Comparison of ENCODE assay signal across 8 mouse cellular contexts in the genomic region with DNA sequence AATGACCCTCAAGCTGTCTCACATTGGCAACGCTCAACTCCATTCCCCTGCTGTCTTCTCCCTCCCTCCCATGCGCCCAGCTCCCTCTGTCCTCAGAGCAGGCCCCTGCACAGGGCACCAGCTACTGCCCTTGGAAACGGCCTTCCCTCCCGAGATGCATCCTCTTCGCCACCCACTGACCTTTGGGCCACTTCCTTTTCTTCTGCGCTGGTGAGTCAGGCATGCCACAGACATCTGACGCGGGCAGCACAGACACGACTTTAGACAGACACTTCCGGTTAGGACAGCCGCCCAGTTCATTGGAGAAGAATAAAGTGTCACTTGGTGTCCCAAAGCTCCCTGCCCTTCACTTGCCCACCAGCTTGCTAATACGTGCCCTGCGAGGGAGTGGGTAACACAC. TPM values are rescaled to one million over a fixed set of nuclear protein-coding genes. Genes with fewer than 3 reads are reported as not detected.
DNase-seq lines count a peak whose midpoint lies in the region; ATAC-seq and TF ChIP-seq lines count a peak whose summit lies in the region.

No protein-coding gene starts in this region.

- no peak for TF ChIP-seq EP300 in ES-Bruce4 (IDR thresholded peaks at IDR 0.05; ENCODE audit: insufficient read depth, low read depth, low read length)

- H3K27me3 ChIP-seq in ES-Bruce4 (ENCODE audit: control insufficient read depth, insufficient read depth, low read length, poor library complexity, severe bottlenecking), result no peaks in the 10 kb centered on the region
- H3K27me3 ChIP-seq in hindbrain, embryonic 12.5 days, result peaks cover 3% of the 10 kb centered on the region; the same call in 1 of the 2 replicates
- H3K27me3 ChIP-seq in forebrain, embryonic 13.5 days, result no peaks in the 10 kb centered on the region

- peak overlapping the region; percentile 3; the same call in 1 of the 2 replicates for H3K4me3 ChIP-seq in ES-Bruce4 (ENCODE audit: low read depth, low read length)
- no peak overlapping the region for H3K4me3 ChIP-seq in hindbrain, embryonic 12.5 days
- no peak overlapping the region for H3K4me3 ChIP-seq in forebrain, embryonic 13.5 days

- peak overlapping the region; percentile 47 for H3K27ac ChIP-seq in ES-Bruce4 (ENCODE audit: insufficient read depth, low read length)
- no peak overlapping the region for H3K27ac ChIP-seq in hindbrain, embryonic 12.5 days
- no peak overlapping the region for H3K27ac ChIP-seq in forebrain, embryonic 13.5 days

- WGBS in hindbrain, embryonic 12.5 days, result 68% methylated on average over 13 of the region's 13 CpGs
- WGBS in forebrain, embryonic 13.5 days, result 79% methylated on average over 13 of the region's 13 CpGs

- no peaks in the 10 kb centered on the region for H3K9me3 ChIP-seq in ES-Bruce4 (replicated peaks; ENCODE audit: control insufficient read depth, insufficient read depth, low read length, poor library complexity, severe bottlenecking)
- H3K9me3 ChIP-seq in hindbrain, embryonic 12.5 days (replicated peaks), result no peaks in the 10 kb centered on the region
- no peaks in the 10 kb centered on the region for H3K9me3 ChIP-seq in forebrain, embryonic 13.5 days (replicated peaks)

- TF ChIP-seq POLR2A in ES-Bruce4 (IDR thresholded peaks at IDR 0.05; ENCODE audit: insufficient read depth, low read length), result no peak

- no peak overlapping the region for H3K4me2 ChIP-seq in hindbrain, embryonic 12.5 days (replicated peaks)
- no peak overlapping the region for H3K4me2 ChIP-seq in forebrain, embryonic 13.5 days

- peaks cover 14% of the 10 kb centered on the region for H3K4me1 ChIP-seq in ES-Bruce4 (ENCODE audit: control insufficient read depth, insufficient read depth, low read length)
- peaks cover 14% of the 10 kb centered on the region for H3K4me1 ChIP-seq in hindbrain, embryonic 12.5 days
- peaks cover 14% of the 10 kb centered on the region for H3K4me1 ChIP-seq in forebrain, embryonic 13.5 days

- H3K36me3 ChIP-seq in ES-Bruce4 (ENCODE audit: control insufficient read depth, insufficient read depth, low read length, poor library complexity, severe bottlenecking), result no peaks in the 10 kb centered on the region
- no peaks in the 10 kb centered on the region for H3K36me3 ChIP-seq in hindbrain, embryonic 12.5 days
- H3K36me3 ChIP-seq in forebrain, embryonic 13.5 days (ENCODE audit: poor library complexity, severe bottlenecking), result no peaks in the 10 kb centered on the region

- DNase-seq in adrenal gland, adult 8-10 months, result peak; percentile 86
- peak; percentile 13 for DNase-seq in kidney, adult 18-20 months
- peak; percentile 64 for DNase-seq in lung, postnatal 10 days
- no peak for DNase-seq in MN1 (ENCODE audit: low spot score)
- no peak for DNase-seq in cerebellum, postnatal 10 days

- no peak for ATAC-seq in hindbrain, embryonic 12.5 days (ENCODE audit: low FRiP score)
- no peak for ATAC-seq in forebrain, embryonic 13.5 days

- TF ChIP-seq CTCF in ES-Bruce4 (IDR thresholded peaks at IDR 0.05; ENCODE audit: low read depth, low read length), result no peak

- peak overlapping the region; percentile 33 for H3K9ac ChIP-seq in ES-Bruce4 (ENCODE audit: low read depth, poor library complexity, severe bottlenecking)
- H3K9ac ChIP-seq in hindbrain, embryonic 12.5 days, result no peak overlapping the region
- H3K9ac ChIP-seq in forebrain, embryonic 13.5 days, result no peak overlapping the region

RNA-seq across cellular contexts. Expression of a gene that starts 8.1 kb away (rescaled TPM):
- polyA plus RNA-seq in ES-Bruce4 (2011; ENCODE audit: insufficient read depth, insufficient read length, low read depth, missing spikeins), result 49.6 and 55.9 TPM in 2 replicates
- under 1 TPM in 2 of 4 experiments, not detected in 2; 0.56 to 0.62 TPM for total RNA-seq in adrenal gland, adult 8-10 months (2022)
- 0.12 and 0.26 TPM in 2 replicates for polyA plus RNA-seq in hindbrain, embryonic 12.5 days (2016; fragmentation: Nextera tagmentation; extraction: Ambion mirVana)
- not detected in 2 replicates for polyA plus RNA-seq in forebrain, embryonic 13.5 days (2015; fragmentation: Nextera tagmentation; extraction: Ambion mirVana)

RNA-seq across cellular contexts. Expression of a gene that starts 10.4 kb away (rescaled TPM):
- polyA plus RNA-seq in ES-Bruce4 (2011; ENCODE audit: insufficient read depth, insufficient read length, low read depth, missing spikeins), result 3.9 and 5.8 TPM in 2 replicates
- total RNA-seq in adrenal gland, adult 8-10 months (2022), result under 1 TPM in 3 of 4 experiments, not detected in 1; 0.21 to 0.22 (median 0.22) TPM
- polyA plus RNA-seq in hindbrain, embryonic 12.5 days (2016; fragmentation: Nextera tagmentation; extraction: Ambion mirVana), result 3.3 and 5.5 TPM in 2 replicates
- polyA plus RNA-seq in forebrain, embryonic 13.5 days (2015; fragmentation: Nextera tagmentation; extraction: Ambion mirVana), result 0.68 and 0.80 TPM in 2 replicates

Comparison
In these comparisons a context has a peak if more than half of its experiments do, and no peak if none do; other contexts are left out.
1. DNase-seq: peak in adrenal gland, adult 8-10 months (single experiment), kidney, adult 18-20 months (single experiment) and lung, postnatal 10 days (single experiment); none in MN1 (single experiment) and cerebellum, postnatal 10 days (0 of 2).
2. RNA of a gene that starts 8.1 kb away (polyA plus RNA-seq): 49.6 to 55.9 TPM in ES-Bruce4; 0.12 to 0.26 TPM in hindbrain, embryonic 12.5 days and not detected in forebrain, embryonic 13.5 days; every median in the first group is over 10 times any median in the second.